Mouse (Mus musculus): ENCODE results near the gene Ell3. TPM values are rescaled to one million over a fixed set of nuclear protein-coding genes. Genes with fewer than 3 reads are reported as not detected.

Ell3 gene
- polyA plus RNA-seq, 1 experiment: 0.05 TPM

DNA sequence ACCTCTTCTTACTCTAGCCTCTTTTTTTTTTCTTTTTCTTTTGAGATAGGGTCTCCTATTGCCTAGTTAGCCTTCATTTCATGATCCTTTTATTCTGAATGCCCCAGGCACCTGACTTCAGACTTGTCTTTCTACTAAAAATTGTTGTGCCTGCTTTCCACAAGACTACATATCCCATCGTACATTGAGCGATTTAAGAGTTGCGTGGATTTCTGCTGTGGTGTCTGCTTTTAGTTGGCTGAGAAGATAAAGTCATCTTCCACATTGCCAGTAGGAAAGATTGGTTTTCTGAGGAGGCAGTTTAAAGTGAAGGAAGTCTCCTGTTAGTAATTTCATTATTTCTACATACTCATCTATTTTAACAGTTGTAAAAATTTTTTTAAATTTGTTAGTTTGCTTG, 28.5 kb downstream of the Ell3 start:
- Histone ChIP-seq H3ac (ENCODE audit: control insufficient read depth, insufficient read length) (no peak overlapping the region), H3K4me2 (ENCODE audit: low read depth) (peak overlapping the region; percentile 65), H3K27me3 (ENCODE audit: control insufficient read depth, insufficient read depth, insufficient read length) (no peaks in the 10 kb centered on the region), H3K36me3 (ENCODE audit: control insufficient read depth, insufficient read depth) (peaks cover 11% of the 10 kb centered on the region), H3K79me2 (ENCODE audit: control insufficient read depth, insufficient read depth) (peaks cover 63% of the 10 kb centered on the region), H3K4me3 (peak overlapping the region; percentile 65)
- TF ChIP-seq TCF12 (IDR thresholded peaks at IDR 0.05; ENCODE audit: insufficient read depth, poor library complexity, severe bottlenecking): no peak
- TF ChIP-seq POLR2AphosphoS2 (IDR thresholded peaks at IDR 0.05; ENCODE audit: insufficient read length, low read depth): no peak
- no peak for TF ChIP-seq MAX (IDR thresholded peaks at IDR 0.05; ENCODE audit: low read depth)
- TF ChIP-seq SRF (IDR thresholded peaks at IDR 0.05; ENCODE audit: control insufficient read depth, insufficient read length, low read depth): no peak
- no peak for TF ChIP-seq CEBPB (IDR thresholded peaks at IDR 0.05; ENCODE audit: insufficient read depth, poor library complexity, severe bottlenecking)
- no peak for TF ChIP-seq E2F4 (IDR thresholded peaks at IDR 0.05; ENCODE audit: insufficient read depth)
- TF ChIP-seq POLR2A (IDR thresholded peaks at IDR 0.05; ENCODE audit: insufficient read length, low read depth): no peak

DNA sequence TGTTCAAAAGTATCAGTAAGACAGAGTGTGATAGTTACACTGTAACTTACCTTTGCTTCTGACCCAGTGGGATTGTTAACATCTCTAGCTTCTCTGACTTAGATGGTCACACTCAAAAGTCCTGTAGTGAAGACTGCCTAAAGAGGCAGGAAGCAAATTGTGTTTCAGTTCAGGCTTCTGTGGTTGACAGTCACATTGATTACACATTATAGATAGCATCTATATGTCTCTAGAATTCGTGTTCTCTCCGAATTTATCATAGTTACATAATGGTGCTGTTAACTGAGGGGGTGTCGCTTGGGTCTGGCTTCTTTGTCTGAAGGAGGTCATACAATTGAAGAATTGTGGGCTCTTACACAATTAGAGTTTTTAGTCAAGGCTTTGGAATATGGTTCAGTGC, 29.0 kb downstream of the Ell3 start:
- Histone ChIP-seq H3K36me3 (ENCODE audit: control insufficient read depth, insufficient read depth) (peaks cover 11% of the 10 kb centered on the region), H3K4me3 (peak overlapping the region; percentile 65), H3K4me2 (ENCODE audit: low read depth) (peak overlapping the region; percentile 65), H3K79me2 (ENCODE audit: control insufficient read depth, insufficient read depth) (peaks cover 59% of the 10 kb centered on the region), H3ac (ENCODE audit: control insufficient read depth, insufficient read length) (no peak overlapping the region), H3K27me3 (ENCODE audit: control insufficient read depth, insufficient read depth, insufficient read length) (no peaks in the 10 kb centered on the region)
- TF ChIP-seq CEBPB (IDR thresholded peaks at IDR 0.05; ENCODE audit: insufficient read depth, poor library complexity, severe bottlenecking) (no peak), REST (IDR thresholded peaks at IDR 0.05; ENCODE audit: insufficient read depth, insufficient read length) (no peak), POLR2A (IDR thresholded peaks at IDR 0.05; ENCODE audit: insufficient read length, low read depth) (no peak), SRF (IDR thresholded peaks at IDR 0.05; ENCODE audit: control insufficient read depth, insufficient read length, low read depth) (no peak), MAX (IDR thresholded peaks at IDR 0.05; ENCODE audit: low read depth) (no peak), E2F4 (IDR thresholded peaks at IDR 0.05; ENCODE audit: insufficient read depth) (no peak), TCF12 (IDR thresholded peaks at IDR 0.05; ENCODE audit: insufficient read depth, poor library complexity, severe bottlenecking) (no peak), MYOD1 (IDR thresholded peaks at IDR 0.05; ENCODE audit: control insufficient read depth in 1 of 3, insufficient read length in 2 of 3, low read depth in 2 of 3) (no peak), POLR2AphosphoS2 (IDR thresholded peaks at IDR 0.05; ENCODE audit: insufficient read length, low read depth) (no peak), TCF3 (IDR thresholded peaks at IDR 0.05; ENCODE audit: insufficient read length, low read depth) (no peak), USF1 (IDR thresholded peaks at IDR 0.05; ENCODE audit: low read depth) (no peak), MYOG (IDR thresholded peaks at IDR 0.05; ENCODE audit: control insufficient read depth in 1 of 3, insufficient read depth in 1 of 3, insufficient read length in 2 of 3, low read depth in 2 of 3) (no peak)

DNA sequence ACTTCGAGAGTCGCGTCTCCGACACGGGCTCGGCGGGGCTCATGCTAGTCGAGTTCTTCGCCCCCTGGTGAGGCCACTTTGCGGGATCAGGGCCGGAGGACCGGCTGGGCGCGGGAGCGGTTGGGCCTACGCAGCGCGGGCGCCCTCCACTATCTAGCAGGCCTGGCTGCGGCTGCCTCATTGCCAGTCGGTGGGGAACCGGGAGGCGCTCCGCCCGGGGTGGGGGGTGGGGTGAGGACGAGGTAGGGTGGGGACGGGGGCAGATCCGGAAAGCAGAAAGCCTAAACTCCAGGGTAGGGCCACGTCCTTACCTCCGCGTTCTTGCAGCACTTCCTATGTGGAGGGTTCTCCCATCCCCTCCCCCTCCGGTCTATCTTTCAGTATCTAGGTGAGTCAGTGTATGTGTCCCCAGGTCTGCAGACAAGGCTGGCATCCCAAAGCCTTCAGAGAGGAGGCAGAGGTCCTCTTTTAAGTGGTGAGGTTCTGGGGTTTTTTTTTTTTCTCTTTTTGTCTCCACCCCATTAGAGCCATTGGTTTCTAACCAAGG, 29.9 kb downstream of the Ell3 start:
- H3K36me3 ChIP-seq (ENCODE audit: control insufficient read depth, insufficient read depth): peaks cover 11% of the 10 kb centered on the region
- H3ac ChIP-seq (ENCODE audit: control insufficient read depth, insufficient read length): peak overlapping the region; percentile 92
- H3K27me3 ChIP-seq (ENCODE audit: control insufficient read depth, insufficient read depth, insufficient read length): no peaks in the 10 kb centered on the region
- peaks cover 53% of the 10 kb centered on the region for H3K79me2 ChIP-seq (ENCODE audit: control insufficient read depth, insufficient read depth)
- H3K4me3 ChIP-seq: peak overlapping the region; percentile 65
- peak overlapping the region; percentile 65 for H3K4me2 ChIP-seq (ENCODE audit: low read depth)
- TF ChIP-seq CEBPB (IDR thresholded peaks at IDR 0.05; ENCODE audit: insufficient read depth, poor library complexity, severe bottlenecking): no peak
- no peak for TF ChIP-seq MYOG (IDR thresholded peaks at IDR 0.05; ENCODE audit: control insufficient read depth in 1 of 3, insufficient read depth in 1 of 3, insufficient read length in 2 of 3, low read depth in 2 of 3)
- no peak for TF ChIP-seq E2F4 (IDR thresholded peaks at IDR 0.05; ENCODE audit: insufficient read depth)
- TF ChIP-seq SRF (IDR thresholded peaks at IDR 0.05; ENCODE audit: control insufficient read depth, insufficient read length, low read depth): no peak
- TF ChIP-seq USF1 (IDR thresholded peaks at IDR 0.05; ENCODE audit: low read depth): no peak
- TF ChIP-seq MYOD1 (IDR thresholded peaks at IDR 0.05; ENCODE audit: control insufficient read depth in 1 of 3, insufficient read length in 2 of 3, low read depth in 2 of 3): no peak
- no peak for TF ChIP-seq MAX (IDR thresholded peaks at IDR 0.05; ENCODE audit: low read depth)
- TF ChIP-seq TCF12 (IDR thresholded peaks at IDR 0.05; ENCODE audit: insufficient read depth, poor library complexity, severe bottlenecking): no peak

DNA sequence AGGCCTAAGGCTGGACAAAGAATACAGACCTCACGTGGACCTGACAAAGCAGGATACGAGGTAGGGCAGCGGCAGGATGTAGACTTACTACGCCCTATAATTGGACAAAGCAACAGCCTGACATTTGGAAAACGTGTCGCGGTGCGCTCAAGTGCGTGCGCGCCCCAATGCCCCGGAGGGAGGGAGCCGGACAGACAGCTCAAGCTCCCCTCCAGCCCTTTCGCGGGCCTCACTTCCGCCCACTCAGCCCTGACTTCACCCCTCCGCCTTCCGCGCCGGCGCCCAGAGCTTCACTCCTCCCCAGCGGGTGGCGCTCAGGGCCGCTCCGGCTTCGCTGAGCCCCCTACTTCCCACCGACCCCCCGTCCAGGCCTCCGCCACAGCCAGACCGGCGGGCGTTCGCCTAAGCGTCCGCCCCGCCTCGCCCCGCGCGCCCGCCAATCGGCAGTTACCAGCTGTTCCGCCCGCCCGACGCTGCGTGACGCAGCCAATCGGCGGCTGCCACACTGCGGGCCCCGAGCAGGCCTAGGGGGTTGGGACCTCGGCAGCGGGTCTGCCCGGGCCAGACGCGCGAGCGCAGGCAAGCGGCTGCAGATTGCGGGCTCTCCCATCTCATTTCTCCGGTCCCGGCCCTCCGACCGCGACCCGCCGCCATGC, 30.6 kb downstream of the Ell3 start, which contains the start of the genes Pdia3 and Catsper2:
Pdia3 (plus strand) TSS at position 389 of the 656 bp plus-strand sequence.
Catsper2 (minus strand) TSS at position 406 of the 656 bp plus-strand sequence.
- peak within 1 kb of the TSS; percentile 85 for H3K4me2 ChIP-seq (ENCODE audit: low read depth)
- H3K27me3 ChIP-seq (ENCODE audit: control insufficient read depth, insufficient read depth, insufficient read length): no peaks in the 10 kb centered on the region
- peak; percentile 85 for TF ChIP-seq POLR2A (IDR thresholded peaks at IDR 0.05; ENCODE audit: insufficient read length, low read depth)
- peak in 2 of 3 experiments; percentile 30 to 73 for TF ChIP-seq MYOD1 (IDR thresholded peaks at IDR 0.05; ENCODE audit: control insufficient read depth in 1 of 3, insufficient read length in 2 of 3, low read depth in 2 of 3)
- TF ChIP-seq MYOG (IDR thresholded peaks at IDR 0.05; ENCODE audit: control insufficient read depth in 1 of 3, insufficient read depth in 1 of 3, insufficient read length in 2 of 3, low read depth in 2 of 3): peak in 2 of 3 experiments; percentile 71 to 75
- peak; percentile 18 for TF ChIP-seq SRF (IDR thresholded peaks at IDR 0.05; ENCODE audit: control insufficient read depth, insufficient read length, low read depth)
- TF ChIP-seq POLR2AphosphoS2 (IDR thresholded peaks at IDR 0.05; ENCODE audit: insufficient read length, low read depth): peak; percentile 81
- no peak for TF ChIP-seq TCF3 (IDR thresholded peaks at IDR 0.05; ENCODE audit: insufficient read length, low read depth)
- TF ChIP-seq USF1 (IDR thresholded peaks at IDR 0.05; ENCODE audit: low read depth): no peak
- peaks cover 11% of the 10 kb centered on the region for H3K36me3 ChIP-seq (ENCODE audit: control insufficient read depth, insufficient read depth)
- H3K79me2 ChIP-seq (ENCODE audit: control insufficient read depth, insufficient read depth): peaks cover 46% of the 10 kb centered on the region
- H3ac ChIP-seq (ENCODE audit: control insufficient read depth, insufficient read length): peak within 1 kb of the TSS; percentile 92
- H3K4me3 ChIP-seq: peak within 1 kb of the TSS; percentile 65
